Mouse (Mus musculus) megakaryocyte, adult 5-6 weeks (primary cell): ENCODE measurements around the gene Ergic1. TPM values are rescaled to one million over a fixed set of nuclear protein-coding genes. Genes with fewer than 3 reads are reported as not detected.

Experiments used
- ATAC-seq: 2 replicates; pipeline ENCODE4 v1.8.0; 2016; ENCODE audit warnings: mild to moderate bottlenecking, inconsistent platforms; ENCODE audit not compliant: poor library complexity, severe bottlenecking
- total RNA-seq, 2 experiments: library from RNA; stranded (forward) in 1 of 2; stranded (reverse) in 1 of 2; fragments of 153-499, 151-499 nt in 1 of 2; fragments of 221-1000, 200-1000 nt in 1 of 2; gene quantifications; 2 replicates each; pipeline versions ENCODE4 v1.2.3 to v1.2.4; 2015 to 2017

Ergic1 gene
- total RNA-seq, 2 experiments from 2014 or later = 9.6 to 18.9 TPM

- no peak for ATAC-seq
These were observed 128.9 kb downstream of the Ergic1 start for GRCm38 (mm10) chr17:26690236-26690635.

GRCm38 (mm10) chr17:26691110-26691509 is 129.8 kb downstream of the Ergic1 start:
- no peak for ATAC-seq

- no peak for ATAC-seq
These were observed 132.1 kb downstream of the Ergic1 start for GRCm38 (mm10) chr17:26693424-26693823.

DNA sequence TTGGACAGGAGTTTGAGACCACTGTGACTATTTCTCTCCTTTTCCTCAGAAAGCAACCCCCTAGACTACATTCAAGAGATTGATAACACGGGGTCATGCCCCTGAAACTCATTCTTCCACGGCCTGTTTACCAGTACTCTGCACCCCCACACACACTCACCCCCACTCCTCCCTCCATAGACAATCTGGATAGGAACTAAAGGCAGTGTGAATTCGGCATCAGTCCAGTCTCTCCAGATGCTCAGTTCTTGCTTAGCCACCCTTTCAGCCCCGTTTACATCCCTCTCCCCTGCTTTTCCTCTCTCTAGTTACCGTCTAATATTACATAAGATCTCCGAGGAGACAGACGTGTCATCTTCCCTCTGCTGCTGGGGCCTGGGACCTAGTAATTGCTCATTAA is 132.9 kb downstream of the Ergic1 start:
- ATAC-seq = no peak

DNA sequence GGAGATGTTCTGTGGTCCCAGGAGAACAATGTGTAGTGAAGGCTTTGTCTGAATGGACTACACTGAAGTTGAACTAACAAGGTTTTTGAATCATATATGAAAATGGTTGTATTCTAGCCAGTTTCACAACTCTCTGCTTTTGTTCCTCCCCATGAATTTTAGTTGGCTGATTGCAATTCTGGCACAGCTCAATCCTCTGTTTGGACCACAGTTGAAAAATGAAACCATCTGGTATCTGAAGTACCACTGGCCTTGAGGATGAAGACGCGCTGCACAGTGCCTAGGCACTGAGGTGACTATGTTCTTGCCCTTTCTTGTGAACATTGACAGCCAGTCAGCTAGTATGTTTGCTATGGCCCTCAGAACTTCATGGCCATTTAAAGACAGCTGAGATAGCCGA is 133.9 kb downstream of the Ergic1 start:
- ATAC-seq = no peak

DNA sequence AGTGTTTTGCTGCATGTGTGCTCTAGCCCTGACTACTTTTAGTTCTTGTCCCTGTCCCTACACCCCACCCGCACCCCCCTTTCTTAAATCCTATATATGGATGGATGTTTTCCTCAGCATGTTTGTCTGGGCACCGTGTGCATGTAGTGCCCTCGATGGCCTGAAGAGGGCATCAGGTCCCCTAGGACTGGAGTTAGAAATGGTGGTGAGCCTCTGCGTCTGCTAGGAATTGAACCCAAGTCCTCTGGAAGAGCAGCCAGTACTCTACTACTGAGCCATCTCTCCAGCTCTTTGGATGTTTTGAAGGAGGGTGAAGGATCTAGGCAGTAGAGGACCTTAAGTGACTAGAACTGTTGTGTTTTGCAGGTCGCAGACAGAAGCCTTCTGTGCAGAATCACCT is 137.6 kb downstream of the Ergic1 start:
- peak; percentile 45; the same call in 1 of the 2 replicates for ATAC-seq

DNA sequence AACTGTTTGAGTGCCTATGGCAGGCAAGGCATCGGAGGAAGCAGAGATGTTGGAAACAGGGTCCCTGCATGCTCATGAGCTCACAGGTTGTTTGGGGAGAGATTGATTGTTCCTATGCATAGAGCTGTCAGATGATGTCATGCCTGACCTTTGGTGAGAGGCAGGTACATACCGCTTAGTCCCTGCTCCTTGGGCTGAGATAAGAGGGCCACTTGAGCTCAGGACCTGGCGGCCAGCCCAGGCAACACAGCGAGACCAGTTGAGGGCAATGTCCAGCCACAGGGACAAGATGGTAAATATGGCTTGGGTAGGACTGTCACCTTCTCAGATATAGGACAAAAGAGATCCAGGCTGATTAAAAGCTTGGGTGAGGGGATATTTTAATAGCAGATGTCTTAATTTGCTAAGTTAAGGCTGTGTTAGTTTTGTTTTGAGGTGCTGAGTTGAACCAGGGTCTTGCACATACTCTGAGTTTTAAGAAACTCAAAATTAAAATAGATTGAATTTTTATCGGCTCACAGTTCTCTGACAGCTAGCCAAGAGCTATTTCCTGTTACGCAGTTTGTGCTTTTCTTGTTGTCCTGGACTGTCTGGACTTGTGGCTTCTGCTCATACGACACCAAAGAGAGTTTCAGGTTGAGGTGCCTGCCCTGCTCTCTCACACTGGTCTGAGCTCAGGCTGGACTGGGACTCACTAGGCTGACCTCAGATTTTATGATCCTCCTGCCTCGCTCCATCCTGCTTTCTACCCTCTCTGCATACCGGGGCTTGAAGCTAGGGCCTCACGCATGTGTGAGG is 138.7 kb downstream of the Ergic1 start:
- ATAC-seq = no peak

DNA sequence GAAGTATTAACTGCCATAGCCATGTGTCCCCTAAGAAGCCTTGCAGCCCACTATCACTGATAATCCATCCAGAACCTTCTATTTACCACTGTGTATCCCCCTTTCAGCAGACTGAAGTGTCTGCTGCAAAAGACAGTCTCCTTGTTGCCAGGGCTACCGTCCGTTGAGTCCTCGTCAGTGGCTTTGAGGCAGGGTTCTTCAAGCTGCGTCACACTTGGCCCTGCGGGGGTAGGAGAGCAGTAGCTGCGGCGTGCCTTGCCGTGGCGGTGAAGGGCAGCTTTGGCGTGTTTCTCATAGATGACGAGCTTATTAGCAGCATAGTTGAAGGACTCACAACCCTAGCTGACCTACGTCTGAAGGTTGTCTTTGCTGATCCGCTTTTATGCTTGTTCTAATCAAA is 140.3 kb downstream of the Ergic1 start:
- no peak for ATAC-seq

- ATAC-seq = no peak
These were observed 141.3 kb downstream of the Ergic1 start for GRCm38 (mm10) chr17:26702621-26703020.

DNA sequence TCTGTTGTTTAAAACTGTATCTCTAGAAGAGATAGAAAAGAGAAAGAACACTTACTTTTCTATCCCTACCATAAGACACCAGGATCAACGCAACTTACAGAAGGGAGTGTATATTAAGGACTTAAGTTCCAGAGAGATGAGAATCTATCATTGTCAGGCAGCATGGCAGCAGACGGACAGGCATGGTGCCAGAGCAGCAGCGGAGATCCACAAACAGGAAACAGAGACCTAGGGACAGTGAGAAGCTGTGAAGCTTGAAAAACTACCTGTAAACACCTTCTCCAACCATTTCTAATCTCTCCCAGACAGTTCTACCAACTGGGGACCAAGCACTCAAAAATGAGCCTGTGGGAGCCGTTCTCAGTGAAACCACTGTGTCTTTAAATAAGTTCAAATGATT is 142.4 kb downstream of the Ergic1 start:
- no peak for ATAC-seq

GRCm38 (mm10) chr17:26705463-26706359 is 144.4 kb downstream of the Ergic1 start:
- peak; percentile 30; the same call in 1 of the 2 replicates for ATAC-seq

Other genes with a start within 250 kb of the Ergic1 start
- 6.8 and 8.5 TPM in 2 replicates for gene Neurl1b, start 146.7 kb upstream of the Ergic1 start, total RNA-seq (2015)
- gene Neurl1b, start 146.7 kb upstream of the Ergic1 start, total RNA-seq (2017) = 6.9 and 8.6 TPM in 2 replicates
- 265 and 280 TPM in 2 replicates for gene Dusp1, start 639 bp downstream of the Ergic1 start, total RNA-seq (2015)
- 58.9 and 72.1 TPM in 2 replicates for gene Dusp1, start 639 bp downstream of the Ergic1 start, total RNA-seq (2017)
- gene Atp6v0e, start 101.7 kb downstream of the Ergic1 start, total RNA-seq (2015) = 304 and 336 TPM in 2 replicates
- 529 and 571 TPM in 2 replicates for gene Atp6v0e, start 101.7 kb downstream of the Ergic1 start, total RNA-seq (2017)
- gene Crebrf, start 154.2 kb downstream of the Ergic1 start, total RNA-seq (2015) = 24.7 and 31.2 TPM in 2 replicates
- 30.1 and 39.5 TPM in 2 replicates for gene Crebrf, start 154.2 kb downstream of the Ergic1 start, total RNA-seq (2017)
- gene Bnip1, start 219.6 kb downstream of the Ergic1 start, total RNA-seq (2015) = 18.8 and 20.2 TPM in 2 replicates
- 22.0 and 31.9 TPM in 2 replicates for gene Bnip1, start 219.6 kb downstream of the Ergic1 start, total RNA-seq (2017)